Mouse (Mus musculus) neural tube, embryonic 10.5 days (tissue): ENCODE data around the gene Ankrd23.

ENCODE experiments used
- DNase-seq: peaks from one replicate; pipeline ENCODE4 v3.0.0-alpha.2; 2017; ENCODE audit warnings: low spot score; ENCODE audit errors: extremely low spot score

Gene Ankrd23

DNA sequence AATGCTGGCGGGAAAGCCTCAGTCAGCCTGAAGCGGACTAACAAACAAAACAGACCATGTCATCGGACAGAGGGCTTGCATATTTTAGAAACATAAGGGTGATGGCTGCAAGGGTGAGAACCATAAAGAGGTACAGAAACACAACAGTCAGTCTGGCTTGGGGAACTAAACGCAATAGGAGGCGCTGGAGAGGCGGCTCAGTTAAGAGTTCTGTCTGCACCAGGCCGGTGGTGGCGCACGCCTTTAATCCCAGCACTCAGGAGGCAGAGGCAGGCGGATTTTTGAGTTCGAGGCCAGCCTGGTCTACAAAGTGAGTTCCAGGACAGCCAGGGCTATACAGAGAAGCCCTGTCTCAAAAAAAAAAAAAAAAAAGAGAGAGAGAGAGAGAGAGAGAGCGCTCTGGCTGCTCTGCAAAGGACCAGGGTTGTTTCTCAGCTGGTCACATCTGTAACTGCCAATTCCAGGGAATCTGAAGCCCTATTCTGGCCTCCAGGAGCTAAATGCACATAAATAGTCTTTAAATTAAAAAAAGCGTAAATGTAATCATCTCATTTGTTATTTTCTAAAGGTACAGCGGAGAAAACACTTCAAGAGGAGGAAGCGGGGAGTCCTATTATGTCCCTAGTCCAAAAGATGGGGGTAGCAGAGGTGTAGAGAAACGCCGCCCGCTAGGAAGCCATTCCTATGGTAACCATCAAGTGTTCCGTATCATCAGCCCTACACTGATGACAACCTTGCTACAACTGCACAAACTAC, 9.3 kb upstream of the Ankrd23 start:
- no peak for DNase-seq

DNA sequence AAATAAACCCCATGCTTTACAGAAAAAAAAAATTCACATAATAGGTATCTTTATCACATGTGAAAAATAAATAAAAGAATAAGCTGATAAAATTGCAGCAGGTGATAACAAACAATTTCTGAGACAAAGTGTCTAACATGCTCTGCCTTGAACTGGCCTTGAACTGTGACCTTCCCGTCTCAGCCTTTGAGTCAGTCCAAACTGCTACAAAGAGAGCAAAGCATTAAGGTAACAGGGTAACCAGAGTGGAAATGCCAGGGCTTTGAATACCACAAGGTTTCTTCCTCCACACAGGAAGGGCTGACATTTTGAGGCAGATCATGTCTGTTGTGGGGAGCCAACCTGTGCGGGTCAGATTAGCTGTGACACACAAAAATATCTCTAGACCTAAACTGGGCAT, 8.7 kb upstream of the Ankrd23 start:
- DNase-seq = no peak

DNA sequence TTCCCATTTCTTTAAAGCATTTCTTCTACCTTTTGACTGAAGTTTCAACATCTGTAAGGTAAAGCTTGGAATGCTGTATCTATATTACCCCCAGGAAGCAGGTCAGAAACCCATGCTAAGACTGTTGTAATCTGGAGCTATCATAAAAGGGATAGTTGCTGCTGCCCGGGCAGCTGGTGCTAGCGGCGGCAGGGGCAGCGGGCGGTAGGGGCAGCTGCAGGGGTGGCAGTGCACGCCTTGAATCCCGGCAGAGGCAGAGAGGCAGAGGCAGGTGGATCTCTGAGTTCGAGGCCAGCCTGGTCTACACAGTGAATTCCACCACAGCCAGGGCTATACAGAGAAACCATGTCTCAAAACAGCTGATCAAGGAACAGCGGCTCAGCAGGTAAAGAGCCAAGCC, 6.2 kb upstream of the Ankrd23 start:
- no peak for DNase-seq

- DNase-seq = no peak
These were observed 5.2 kb upstream of the Ankrd23 start for GRCm38 (mm10) chr1:36541844-36542243.

DNA sequence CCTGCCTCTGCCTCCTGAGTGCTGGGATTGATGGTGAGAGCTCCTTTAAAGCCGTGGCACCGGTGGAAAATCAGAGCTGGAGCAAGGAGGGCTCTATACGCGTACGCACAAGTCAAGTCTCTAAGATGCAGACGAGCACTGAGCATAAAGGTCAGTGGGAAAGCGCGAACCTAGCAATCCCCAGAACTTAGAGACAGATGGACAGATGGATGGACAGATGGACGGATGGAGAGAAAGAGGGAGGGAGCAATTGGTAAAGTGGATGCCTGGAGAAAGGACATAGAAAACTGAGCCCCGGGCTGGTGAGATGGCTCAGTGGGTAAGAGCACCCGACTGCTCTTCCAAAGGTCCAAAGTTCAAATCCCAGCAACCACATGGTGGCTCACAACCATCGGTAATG, 4.1 kb upstream of the Ankrd23 start:
- DNase-seq = no peak

DNA sequence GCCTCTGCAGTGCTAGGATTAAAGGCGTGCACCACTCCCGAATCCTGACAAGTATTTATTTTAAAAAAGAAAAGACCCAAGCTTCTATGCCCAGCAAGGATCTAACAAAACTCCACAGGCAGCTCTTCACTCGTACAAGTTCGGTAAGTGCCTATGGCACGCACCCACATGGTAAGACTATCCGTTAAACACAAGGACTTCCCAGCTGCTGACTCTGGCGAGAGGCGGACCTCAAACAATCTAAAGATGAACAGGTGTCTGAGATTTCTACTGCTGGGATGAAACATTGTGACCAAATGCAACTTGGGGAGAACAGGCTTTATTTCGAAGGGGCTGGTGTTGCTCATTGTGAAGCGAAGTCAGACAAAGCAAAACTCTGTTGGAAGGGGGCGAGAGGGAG, 3.4 kb upstream of the Ankrd23 start:
- no peak for DNase-seq

GRCm38 (mm10) chr1:36539186-36539585, 2.5 kb upstream of the Ankrd23 start, which contains the start of gene Gm42417:
Gene Gm42417 (minus strand): TSS chr1:36539429.
- DNase-seq = no peak

DNA sequence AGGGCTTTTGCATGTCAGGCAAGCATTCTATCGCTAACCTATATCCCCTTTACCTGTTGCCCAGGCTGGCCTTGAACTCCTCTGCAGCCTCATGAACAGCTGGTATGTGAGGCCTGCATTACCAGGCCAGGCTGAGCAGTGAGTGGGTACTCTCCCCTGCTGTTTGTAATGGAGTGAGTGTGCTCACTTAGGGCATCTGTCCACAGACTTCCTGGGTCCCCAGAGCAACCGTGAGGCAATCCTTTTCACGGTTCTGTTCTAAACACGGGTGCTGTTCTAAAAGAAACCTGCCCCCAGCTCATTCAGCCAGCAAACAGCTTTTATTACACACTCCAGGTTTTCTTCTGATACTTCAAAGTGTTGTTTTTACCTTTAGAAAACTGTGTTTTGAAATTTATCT, 2.0 kb upstream of the Ankrd23 start:
- DNase-seq = no peak

GRCm38 (mm10) chr1:36536397-36536728, 320 bp downstream of the Ankrd23 start:
- no peak for DNase-seq

DNA sequence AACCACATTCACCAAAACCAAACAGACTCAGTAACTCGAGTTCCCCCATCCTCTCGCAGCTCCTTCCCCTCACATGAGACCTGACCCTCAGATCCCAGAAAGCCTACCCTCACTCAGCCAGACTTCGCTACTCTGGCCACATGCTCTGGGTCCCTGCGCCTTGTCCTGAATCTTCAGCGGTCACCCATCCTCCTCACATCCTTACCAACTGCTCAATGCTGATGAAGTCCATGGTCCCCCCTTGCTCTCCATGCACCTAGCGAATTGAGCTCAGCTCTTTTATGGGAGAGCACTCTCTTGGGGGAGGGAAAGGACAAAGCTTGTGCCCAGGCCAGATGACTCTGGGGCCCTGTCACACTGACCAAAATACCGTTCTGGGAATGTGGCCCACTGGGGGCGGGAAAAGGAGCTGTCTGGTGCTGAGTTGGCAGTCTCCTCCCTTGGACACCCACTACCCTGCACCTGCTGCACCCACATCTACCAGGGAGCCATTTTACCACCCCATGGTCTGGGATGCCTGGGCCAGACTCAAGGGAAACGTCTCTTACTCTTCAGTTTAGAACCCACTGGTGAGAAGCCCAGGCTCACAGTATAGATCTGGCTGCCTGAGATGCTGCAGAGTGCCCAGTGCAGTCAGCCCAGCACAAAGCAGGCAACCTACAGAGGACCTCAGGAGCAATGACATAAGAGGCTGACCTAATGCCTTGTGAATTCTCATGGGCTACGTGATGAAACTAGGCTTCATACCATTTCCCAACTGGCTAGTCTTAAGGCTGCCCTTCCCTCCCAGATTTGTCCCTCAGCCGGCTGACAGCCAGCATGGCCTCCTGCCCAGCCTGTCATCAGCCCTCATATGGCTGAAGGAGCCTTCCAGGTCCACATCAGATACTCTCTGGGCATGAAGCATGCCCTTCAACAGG, 946 bp downstream of the Ankrd23 start:
- DNase-seq = no peak

- no peak for DNase-seq
These were observed 2.1 kb downstream of the Ankrd23 start for GRCm38 (mm10) chr1:36534595-36535058.

DNA sequence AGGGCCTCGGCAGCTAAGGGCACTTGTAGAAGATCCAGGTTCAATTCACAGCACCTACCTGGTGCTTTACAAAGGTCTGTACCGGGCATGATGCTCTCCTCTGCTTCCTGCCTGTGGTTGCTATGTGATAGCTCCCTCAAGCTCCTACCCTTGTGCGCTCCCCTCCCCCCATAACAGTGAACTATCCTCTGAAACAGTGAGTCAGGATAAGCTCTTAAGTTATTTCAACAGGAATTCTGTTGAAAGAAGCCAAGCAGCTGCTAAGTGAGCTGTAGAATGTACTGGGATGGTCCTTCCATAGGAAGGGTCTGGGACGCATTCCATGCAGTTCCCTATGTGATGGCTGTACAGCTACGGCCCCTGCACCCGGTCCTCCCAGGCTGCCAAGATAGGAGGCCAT, 3.1 kb downstream of the Ankrd23 start:
- no peak for DNase-seq

GRCm38 (mm10) chr1:36531461-36531860, 5.2 kb downstream of the Ankrd23 start:
- no peak for DNase-seq

- DNase-seq = no peak
These were observed 5.7 kb downstream of the Ankrd23 start for GRCm38 (mm10) chr1:36530962-36531361.

DNA sequence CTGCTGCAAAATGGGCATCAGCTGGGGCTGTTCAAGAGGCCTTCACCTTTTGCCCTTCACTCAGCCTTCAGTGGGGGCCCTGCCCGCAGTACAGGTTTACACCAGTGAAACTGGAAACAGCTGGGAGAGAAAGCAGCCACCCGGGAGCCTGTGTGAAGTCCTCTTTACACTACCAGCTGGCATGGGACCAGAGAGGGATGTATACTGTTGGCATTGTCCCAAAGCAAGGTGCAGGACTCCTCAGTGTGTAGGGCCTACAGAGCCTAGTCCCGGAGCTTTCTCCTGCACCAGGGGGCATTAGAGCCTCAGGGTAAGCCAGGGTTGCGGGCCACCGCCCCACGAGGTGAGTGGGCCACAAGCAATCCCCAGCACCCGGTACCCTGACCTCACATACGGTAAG, 6.2 kb downstream of the Ankrd23 start:
- no peak for DNase-seq

DNA sequence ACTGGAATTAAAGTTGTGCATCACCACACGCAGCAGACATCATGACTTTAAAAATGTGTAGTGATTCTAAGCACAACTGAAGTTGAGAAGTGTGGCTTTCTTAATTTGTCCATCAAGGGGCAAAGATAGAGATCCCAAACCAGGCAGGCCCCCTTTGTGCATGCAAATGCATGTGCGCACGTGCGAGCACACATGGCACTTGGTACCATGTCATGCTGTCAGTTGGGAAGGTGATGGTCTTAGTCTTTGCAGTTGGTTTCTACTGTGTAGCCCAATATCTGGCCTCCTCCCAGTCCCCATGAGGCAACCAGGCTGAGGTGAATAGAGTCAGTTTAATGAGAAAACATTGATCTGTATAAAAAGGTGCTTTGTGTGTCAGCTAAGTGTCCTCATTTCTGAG, 6.8 kb downstream of the Ankrd23 start:
- no peak for DNase-seq

- no peak for DNase-seq
These were observed 7.4 kb downstream of the Ankrd23 start for GRCm38 (mm10) chr1:36529274-36529673.

GRCm38 (mm10) chr1:36528351-36528750, 8.3 kb downstream of the Ankrd23 start:
- no peak for DNase-seq

DNA sequence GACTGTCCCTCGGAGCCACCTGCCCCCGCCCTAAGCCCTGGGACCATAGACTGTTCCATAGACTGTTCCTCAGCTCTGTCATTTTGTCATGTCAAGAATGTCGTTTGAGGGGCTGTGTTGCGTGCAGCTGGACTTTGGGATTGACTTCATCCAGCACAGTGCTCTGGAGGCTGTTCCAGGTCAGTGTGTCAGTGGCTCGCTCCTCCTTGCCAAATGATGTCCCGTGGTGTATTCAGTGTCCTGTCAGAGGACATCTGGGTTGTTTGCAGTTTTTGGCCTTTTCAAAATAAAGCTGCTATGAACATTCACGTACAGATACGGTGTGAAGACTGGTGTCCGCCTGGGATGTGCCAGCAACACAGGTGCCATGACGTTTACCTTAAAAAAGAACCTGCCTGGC, 9.8 kb downstream of the Ankrd23 start:
- DNase-seq = no peak

- DNase-seq = no peak
These were observed 10.9 kb downstream of the Ankrd23 start for GRCm38 (mm10) chr1:36525774-36526173.

DNA sequence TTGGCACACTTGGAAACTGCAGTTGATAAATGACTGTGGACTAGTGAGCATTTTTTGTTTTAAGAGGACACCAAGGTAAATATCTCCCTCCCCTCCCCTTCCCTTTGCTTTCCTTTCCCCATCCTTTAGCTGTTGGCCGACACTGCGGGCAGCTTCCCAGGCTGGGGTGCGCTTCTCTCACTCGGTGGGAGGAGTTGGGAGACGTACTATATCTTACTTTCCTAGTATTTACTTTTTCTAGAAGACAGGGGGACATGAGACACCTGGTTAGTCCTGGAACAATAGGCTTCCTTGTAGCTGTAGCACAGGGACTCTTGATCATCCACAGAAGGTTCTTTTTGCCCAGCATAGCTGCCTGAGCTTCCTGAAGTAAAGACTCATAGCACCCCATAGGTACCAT, 12.6 kb downstream of the Ankrd23 start:
- DNase-seq = no peak

- DNase-seq = no peak
These were observed 13.2 kb downstream of the Ankrd23 start for GRCm38 (mm10) chr1:36523332-36524013.
